Mouse (Mus musculus) left cerebral cortex, adult 11 months (tissue): ENCODE measurements around the gene Spata16.
"Not testable (repeated sequence)": the region's sequence is repeated elsewhere in the genome, so short reads cannot be mapped to it uniquely, and the experiment has no call there.

Experiments
- DNase-seq: peaks from one replicate; pipeline ENCODE4 v3.0.0; 2022; ENCODE audit warnings: low spot score

Spata16 gene

DNA sequence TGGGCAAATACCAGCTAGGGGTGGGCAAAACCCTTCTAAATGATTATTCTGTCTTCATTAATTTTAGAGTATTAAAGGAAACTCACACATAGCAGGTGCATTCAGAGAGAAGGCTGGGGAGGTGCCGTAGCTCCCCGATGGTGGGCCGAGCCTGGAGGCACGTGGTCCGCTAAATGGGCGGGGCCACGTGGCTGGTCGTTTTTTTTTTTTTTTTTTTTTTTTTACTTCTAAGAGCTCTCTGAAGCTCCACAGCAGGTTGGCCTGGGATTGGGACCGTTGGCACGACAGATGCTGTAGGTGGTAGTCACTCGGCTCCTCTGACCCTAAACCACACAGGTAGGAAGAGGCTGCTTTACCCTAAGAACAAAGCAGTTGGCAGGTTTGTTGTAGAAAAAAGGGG, at the start of gene Spata16:
Gene Spata16, plus strand, starts transcription at position 219 of the 400 bp plus-strand sequence.
- DNase-seq = no peak

DNA sequence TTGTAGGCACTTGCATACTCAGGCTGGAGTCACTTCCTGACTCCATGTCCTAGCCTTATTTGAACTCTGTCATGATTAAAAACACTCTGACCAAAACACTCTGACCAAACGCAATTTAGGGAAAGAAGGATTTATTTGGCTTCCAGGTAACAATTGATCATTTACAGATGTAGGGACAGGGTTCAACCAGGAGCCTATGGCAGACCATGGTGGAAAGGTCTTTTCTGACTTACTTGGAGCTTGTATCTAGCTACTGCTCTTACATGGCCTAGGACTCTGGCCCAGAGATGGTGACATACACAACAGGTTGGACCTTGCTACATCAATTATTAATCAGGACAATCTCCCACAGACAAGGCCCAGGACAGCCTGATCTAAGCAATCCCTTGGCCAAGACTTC, 32.6 kb upstream of the Spata16 start:
- no peak for DNase-seq

DNA sequence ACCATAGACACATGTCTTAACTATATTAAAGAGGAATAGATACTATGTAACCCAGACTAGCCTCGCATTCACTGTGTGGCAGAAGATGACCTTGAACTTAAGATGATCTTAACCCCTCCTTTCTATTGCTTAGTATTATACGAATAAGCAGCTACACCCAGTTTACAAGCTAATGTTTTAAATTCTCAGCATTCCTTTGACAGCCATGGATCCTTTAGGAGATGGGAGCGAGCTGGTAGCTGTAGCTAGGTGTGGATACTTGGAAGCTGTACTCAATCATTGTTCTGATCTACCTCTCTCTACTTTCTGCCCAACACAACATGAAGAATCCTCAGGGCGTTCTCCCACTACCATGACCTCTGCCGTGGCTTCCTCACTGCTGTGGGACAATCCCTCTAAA, 28.9 kb upstream of the Spata16 start:
- no peak for DNase-seq

- no peak for DNase-seq
These were observed 1.8 kb downstream of the Spata16 start for GRCm38 (mm10) chr3:26639214-26639613.

DNA sequence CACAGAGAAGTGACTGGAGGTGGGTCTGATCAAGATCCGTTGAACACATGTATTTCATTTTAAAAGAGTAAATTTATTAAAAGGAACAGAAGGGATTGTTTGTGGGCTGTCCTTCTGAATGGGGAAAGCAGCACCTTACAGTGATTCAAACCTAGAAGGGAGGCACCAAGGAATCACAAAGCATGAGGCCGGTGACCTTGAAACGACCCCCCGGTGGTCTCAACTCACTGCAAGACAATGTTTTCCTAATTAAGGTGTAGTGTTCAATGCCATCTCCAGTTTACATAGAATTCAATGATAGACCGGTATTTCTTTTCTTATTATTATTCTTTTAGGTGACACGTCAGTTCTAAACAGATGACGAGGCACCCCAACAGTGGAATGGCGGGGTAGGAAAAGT, 2.4 kb downstream of the Spata16 start:
- no peak for DNase-seq

DNA sequence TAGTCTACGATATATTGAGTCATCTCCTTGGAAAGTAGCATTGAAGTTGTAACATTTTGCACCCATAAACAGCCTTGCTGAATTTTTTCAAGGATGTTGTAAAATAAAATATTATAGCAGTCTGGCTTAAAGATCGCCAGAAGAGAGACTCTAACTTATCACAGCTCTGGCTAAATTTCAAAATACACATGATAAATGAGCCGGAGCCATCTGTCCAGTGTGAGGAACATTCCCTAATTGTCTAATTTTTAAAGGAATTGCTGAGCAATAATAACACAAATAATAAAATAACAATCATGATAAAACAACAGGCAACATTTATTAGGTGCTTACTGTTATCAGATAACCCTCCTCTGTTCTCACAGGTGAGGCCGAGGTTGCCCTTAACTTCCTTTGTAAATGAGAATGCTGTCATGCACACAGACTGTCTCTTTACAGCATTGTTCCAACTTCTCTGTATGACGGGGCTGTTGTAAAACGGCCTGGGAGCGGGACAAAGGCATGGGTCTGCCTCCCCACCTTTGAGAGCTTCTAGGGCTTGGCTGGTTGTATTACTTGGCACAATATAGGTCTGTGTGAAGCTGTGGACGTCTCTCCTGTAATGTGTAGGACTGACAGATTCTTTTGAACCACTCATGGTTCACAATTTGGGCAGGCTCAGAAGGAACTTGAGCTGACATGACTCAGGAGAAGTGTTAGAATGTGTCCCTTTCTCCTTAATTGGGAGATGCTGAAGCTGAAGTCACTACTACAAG, 3.1 kb downstream of the Spata16 start:
- no peak for DNase-seq

GRCm38 (mm10) chr3:26641351-26642249, 4.2 kb downstream of the Spata16 start:
- DNase-seq = no peak

GRCm38 (mm10) chr3:26644136-26644535, 6.7 kb downstream of the Spata16 start:
- no peak for DNase-seq

- DNase-seq = no peak
These were observed 9.4 kb downstream of the Spata16 start for GRCm38 (mm10) chr3:26646834-26647233.

DNA sequence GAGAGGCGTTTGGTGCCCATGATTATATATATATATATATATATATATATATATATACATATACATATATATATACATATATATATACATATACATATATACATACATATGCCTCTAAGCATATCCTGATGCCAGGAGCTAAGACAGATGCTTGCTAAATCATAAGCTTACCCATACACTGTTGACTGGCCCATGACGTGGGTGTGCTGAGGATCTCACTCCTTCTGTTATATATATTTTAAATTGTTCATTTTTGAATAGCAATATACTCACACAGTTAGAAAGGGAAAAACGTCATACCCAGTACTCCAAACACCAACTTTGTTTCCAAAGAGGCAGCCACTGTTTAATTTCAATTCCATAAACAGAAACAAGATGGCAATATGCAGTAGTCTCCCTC, 48.4 kb downstream of the Spata16 start:
- DNase-seq = no peak

- DNase-seq = not testable (repeated sequence)
These were observed 72.1 kb downstream of the Spata16 start for GRCm38 (mm10) chr3:26709492-26709891.

- DNase-seq = no peak
These were observed 90.1 kb downstream of the Spata16 start for GRCm38 (mm10) chr3:26727526-26727925.

GRCm38 (mm10) chr3:26750492-26750891, 113.1 kb downstream of the Spata16 start:
- no peak for DNase-seq

- no peak for DNase-seq
These were observed 115.0 kb downstream of the Spata16 start for GRCm38 (mm10) chr3:26752441-26752840.

DNA sequence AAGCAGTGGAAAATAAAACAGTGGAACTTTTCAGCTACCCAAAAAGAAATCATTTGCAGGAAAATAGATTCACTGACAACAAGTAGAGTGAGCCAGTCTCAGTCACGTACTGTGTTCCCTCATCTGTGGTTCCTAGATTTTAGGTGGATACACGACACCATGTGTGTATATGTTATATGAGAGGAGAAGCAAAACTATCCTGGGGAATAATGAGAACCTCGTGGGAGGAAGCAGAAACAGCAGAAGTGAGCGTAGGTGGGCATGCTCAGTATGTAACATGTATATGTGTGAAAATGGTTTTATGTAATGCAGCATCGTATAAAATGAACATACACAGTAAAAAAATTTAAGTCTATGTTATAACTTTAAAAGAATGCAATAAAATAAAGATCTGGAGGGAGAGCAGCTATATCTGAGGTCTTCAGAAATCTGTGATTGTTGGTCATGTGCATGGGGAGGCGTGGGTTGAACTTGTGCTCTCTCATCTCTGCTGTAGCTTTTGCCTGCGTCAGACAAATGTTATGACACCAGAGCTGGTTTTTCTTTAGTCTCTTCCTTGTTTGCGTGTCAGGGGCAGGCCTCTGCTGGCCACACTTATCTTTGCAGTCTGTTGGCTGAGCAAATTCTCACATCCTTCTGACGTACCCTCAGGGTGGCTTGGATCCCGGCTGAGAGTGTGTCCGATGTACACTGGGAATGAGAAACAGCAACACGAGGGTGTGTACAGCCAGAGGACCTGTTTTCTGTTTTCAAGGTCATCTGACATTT, 156.1 kb downstream of the Spata16 start:
- DNase-seq = peak; percentile 7

GRCm38 (mm10) chr3:26795851-26796538, 158.6 kb downstream of the Spata16 start:
- no peak for DNase-seq

DNA sequence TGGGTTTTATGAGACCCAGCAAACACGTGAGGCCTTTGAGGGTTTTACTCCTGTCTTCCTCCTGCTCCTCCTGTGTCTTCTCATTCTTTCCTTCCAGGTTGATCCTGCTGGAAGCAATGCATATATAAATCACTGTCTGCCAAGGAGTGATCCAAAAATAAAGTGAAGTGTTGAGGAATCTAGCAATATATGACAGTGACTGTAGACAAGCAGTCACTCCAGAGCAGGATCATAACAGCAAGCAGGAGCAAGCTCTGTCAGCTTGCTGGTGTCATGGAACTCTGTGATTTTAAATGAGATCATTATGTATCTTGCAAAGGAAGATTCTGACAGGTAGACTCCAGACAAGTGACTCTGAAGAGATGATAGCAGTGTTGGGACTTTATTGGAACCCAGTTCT, 159.5 kb downstream of the Spata16 start:
- DNase-seq = no peak

DNA sequence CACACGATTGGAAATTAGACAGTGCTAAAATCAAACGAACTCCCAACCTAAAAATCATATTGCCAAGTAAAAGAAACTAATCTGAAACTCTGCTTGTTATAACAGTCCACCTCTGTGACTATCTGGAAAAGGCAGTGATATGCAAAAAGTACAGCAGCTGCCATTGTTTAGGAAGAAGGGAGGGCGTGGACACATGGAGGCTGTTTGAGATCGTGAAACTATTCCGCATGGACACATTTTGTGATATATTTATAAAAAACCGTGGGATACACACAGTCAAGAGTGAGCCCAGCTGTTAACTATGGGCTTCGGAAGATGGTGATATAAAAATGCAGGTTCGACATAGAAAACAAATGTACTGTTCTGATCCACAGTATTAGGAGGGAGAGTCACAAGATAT, 176.9 kb downstream of the Spata16 start:
- DNase-seq = no peak

GRCm38 (mm10) chr3:26815764-26816163, 178.3 kb downstream of the Spata16 start:
- DNase-seq = no peak

- no peak for DNase-seq
These were observed 182.0 kb downstream of the Spata16 start for GRCm38 (mm10) chr3:26819398-26819797.

DNA sequence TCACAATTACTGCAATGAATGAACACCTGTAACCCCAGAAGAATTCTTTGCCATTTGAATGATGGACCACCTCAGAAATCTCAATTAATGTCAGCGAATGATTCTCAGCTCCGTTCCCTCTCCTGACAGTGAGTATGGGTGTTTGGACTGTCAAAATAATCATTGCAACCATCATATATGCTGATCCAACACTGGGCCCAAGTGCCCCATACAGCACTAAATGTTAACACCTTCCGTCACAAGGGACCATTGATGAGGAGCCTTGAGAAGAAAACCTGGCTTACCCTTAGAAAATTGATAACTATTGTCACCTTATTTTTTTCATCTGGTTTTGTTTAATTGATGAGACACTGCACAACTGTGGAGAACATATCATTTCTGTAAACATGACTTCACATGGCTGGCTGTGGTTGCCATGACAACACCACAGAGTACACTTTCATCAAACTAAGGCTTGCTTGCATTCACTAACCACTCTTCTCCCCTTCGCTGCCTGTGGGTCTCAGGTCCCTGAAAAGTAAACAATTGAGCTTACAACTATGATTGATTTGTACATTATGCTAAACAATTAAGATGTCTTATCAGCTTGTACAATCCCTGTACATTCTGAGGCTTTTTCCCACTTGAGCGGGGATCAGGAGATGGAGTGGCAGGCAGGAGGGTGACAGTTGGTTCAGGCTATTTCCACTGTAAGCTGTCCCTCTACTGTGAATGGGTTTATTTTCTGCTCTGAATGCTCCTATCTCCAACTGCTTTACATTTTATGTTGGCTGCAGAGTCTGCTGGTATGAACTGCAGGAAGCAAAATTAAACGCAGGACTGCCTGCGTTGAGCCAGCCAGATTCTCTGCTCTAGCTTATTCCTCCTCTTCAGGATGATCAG, 189.8 kb downstream of the Spata16 start:
- no peak for DNase-seq
